Mouse (Mus musculus) retina, postnatal 7 days (tissue): ENCODE data around the gene Sec24a.
"Not testable (repeated sequence)": the region's sequence is repeated elsewhere in the genome, so short reads cannot be mapped to it uniquely, and the experiment has no call there.

Source experiments
- DNase-seq: peaks from one replicate; pipeline ENCODE4 v3.0.0-alpha.2; 2012; ENCODE audit warnings: low read depth, low spot score

Sec24a gene

DNA sequence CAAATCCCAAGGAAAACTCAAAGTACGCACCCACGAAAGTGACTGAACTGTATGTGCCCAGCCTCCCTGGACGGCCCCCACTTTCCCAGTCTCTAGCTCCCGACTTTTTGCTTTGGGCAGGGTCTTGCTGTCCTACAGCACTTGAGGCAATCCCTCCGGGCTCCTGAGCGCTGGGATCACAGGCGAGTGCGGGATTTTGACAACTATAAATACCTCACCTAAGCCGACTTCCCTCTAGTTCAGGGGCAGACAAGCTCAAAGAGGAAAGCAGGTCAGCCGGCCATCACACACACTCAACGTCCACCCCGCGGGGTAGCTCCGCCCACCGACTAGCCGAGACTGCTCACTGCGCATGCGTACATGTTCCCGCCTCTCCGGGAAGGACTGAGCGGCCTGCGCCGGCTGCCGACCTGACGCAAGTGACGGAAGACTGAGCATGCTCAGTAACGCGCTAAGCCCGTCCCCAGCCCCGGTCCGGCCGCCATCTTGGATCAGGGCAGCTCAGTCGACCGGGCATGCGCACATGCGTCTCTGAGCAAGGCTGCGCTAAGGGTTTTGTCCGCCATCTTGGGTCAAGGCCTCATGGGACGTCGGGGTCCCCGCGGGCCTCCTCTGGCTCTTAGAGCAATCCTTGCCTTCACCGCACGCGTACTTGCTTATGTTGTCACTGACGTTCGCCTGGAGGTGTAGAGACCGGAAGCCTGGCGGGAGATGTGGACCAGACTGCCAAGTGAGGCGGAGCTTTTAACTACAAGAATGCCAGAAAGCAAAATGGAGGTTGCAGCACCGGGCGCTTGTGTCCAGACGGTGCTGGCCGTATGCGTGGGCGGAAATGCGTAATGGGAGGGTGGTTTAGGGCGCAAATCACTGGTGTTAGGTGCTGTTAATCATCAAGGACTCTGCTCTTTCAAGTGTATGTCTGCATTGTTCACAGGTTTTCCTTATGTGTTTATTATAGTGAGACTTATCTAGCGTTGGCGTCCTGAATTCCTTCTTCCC, 74.8 kb downstream of the Sec24a start, which contains the start of gene 0610009B22Rik:
Gene 0610009B22Rik (minus strand): TSS at position 545 of the 999 bp plus-strand sequence.
- peak; percentile 100 for DNase-seq

DNA sequence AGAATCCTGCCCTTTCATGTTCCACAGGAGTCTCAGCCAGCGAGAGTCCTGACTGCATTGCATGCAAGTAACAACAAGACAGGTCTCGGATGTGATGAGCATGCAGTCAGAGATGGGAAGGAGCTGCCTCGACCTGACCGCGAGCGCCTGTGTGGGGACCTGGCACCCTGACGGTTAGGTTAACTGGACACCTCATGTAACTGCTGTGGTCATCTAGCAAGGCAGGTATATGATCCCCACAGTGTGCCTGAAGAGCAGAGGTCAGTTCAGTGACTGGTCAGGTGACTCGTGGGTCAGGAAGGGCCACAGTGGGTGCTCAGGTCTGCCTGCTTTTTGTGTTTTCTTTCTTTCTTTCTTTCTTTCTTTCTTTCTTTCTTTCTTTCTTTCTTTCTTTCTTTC, 81.5 kb downstream of the Sec24a start:
- no peak for DNase-seq

DNA sequence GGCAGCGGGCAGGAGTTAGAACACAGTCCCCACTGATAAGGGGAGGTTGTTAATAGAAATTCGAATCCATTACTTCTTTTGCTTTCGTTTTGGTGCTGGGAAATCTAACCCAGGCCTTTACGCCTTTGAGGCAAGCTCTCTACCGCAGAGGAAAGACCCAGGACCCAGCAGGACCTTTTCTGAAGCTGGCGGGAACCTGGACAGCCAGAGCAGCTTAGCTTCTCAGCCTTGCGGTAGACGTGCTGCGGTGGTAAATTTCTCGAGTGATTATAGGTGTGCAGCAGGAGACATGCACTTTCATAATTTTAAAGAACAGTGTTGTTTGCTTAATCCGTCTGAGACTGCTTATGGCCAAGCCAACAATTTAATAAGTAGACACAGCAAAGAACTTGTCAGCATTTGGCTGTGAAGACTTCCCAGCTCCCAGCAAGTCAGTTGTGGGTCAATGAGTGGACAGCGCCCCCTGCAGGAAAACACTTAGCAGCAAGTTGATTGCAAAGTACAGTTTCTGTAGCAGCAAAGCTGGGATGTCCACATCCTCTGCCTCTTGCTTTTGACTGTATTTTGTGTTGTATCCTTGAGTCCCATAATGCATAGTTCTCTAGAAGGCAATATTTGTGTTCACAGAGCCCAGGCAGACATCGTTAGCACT, 82.0 kb downstream of the Sec24a start:
- peak; percentile 80 for DNase-seq

GRCm38 (mm10) chr11:51679466-51679865, 84.0 kb downstream of the Sec24a start:
- DNase-seq: no peak

GRCm38 (mm10) chr11:51677737-51678418, 85.6 kb downstream of the Sec24a start:
- no peak for DNase-seq

- DNase-seq: no peak
Observed at GRCm38 (mm10) chr11:51675386-51675785, 88.0 kb downstream of the Sec24a start.

GRCm38 (mm10) chr11:51673291-51673690, 90.1 kb downstream of the Sec24a start:
- no peak for DNase-seq

GRCm38 (mm10) chr11:51671376-51671775, 92.1 kb downstream of the Sec24a start:
- no peak for DNase-seq

- no peak for DNase-seq
Observed at GRCm38 (mm10) chr11:51670846-51671245, 92.6 kb downstream of the Sec24a start.

DNA sequence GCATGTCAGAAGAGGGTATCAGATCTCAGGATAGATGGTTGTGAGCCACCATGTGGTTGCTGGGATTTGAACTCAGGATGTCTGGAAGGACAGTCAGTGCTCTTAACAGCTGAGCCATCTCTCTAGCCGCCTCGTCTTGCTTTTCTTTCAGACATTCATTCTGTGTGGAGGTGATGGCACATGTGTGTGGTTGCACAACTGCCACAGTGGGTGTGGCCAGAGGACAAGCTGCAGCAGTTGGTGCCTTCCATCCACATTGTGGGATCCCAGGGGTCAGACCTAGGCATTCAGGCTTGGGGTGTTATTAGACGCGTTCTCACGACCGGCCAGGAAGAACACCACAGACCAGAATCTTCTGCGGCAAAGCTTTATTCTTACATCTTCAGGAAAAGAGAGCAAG, 98.7 kb downstream of the Sec24a start:
- DNase-seq: not testable (repeated sequence)

- DNase-seq: no peak
Observed at GRCm38 (mm10) chr11:51662632-51663031, 100.8 kb downstream of the Sec24a start.

DNA sequence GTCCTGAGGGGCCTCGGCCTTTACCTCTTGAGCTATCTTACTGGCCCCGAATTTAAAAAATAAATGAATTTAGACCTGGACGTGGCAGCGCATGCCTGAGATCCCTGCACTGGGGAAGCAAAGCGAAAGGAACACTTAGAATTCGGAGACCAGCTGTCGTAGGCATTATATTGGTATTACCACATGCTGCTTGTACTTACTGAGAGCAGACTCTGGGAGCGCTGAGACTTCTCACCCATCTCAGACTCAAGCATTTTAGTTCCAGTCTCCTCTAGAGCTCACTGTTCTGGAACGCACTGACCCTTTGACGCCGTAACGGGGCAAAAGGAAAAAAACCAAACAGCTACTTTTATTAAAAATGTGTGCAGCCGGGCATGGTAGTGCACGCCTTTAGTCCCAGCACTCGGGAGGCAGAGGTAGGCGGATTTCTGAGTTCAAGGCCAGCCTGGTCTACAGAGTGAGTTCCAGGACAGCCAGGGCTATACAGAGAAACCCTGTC, 101.5 kb downstream of the Sec24a start:
- no peak for DNase-seq

GRCm38 (mm10) chr11:51658705-51659104, 104.7 kb downstream of the Sec24a start:
- no peak for DNase-seq

GRCm38 (mm10) chr11:51658291-51658690, 105.1 kb downstream of the Sec24a start:
- DNase-seq: no peak

DNA sequence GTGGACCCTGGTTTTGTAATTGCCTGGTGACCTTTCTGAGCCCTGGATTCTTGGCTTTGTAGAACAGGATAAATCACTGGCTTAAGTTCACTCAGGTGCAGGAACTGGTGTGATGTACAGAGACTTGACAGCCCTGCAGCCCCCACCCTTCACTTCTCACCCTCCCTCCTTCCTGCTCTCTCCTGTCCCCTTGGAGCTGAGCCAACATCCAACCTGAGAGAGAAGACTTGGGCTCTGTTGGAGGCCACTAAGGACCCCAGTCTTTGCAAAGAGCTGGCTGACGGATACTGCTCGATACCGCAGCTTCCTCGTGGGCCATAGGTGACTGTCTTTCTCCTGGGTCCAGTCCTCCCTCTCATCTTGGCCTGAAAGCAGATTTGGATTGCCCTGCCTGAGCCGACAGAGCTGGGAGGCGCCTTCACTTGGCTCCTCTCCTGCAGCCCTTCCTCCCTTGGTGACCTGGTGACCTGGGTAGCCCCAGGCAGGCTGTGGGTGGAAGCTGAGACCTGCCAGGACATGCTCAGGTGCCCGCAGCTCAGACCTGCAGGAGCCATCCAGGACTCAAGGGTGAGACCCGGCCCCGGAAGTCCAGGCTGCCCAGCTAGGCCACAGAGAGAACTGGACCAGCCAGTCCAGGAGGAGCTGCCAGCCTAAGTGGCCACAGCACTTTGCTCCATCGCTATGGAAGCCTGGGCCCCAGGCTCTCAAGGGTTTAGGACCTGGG, 106.5 kb downstream of the Sec24a start:
- DNase-seq: no peak

DNA sequence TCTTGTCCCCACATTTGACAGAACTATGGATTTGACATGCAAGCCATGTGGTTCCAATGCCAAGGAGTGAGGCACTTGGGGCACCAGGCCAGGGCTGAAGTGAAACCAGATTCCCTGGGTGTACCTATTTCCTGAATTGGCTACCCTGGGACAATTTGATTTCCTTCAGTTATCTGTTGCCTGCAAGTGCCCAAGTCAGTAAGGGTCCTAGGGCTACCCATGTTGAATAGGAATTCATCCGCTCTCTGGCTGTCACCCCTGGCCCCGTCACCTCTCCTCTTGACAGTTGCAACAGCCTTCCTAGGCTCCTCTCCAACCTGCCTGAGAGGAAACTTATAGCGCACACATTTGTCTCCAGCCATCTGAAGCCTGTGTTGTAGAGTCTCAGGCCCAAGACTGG, 108.5 kb downstream of the Sec24a start:
- DNase-seq: no peak

DNA sequence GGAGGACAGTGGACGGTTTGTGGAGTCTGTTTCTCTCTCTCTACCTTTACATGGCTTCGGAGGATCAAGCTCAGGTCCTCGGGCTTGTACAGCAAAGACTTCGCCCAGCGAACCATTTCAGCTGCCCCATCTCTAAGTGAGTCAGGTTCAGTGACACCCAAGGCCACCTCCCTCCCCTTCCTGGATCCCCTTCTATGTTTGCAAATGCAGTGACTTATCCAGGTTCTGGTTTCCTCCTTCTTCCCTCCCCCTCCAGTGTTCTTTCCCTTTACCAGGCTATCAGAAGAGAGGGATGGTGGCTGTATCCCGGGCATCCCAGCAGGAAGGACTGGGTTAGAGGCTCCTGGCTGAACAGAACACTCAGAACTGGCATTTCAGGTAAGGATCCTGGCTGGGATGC, 109.7 kb downstream of the Sec24a start:
- DNase-seq: no peak

GRCm38 (mm10) chr11:51652889-51653418, 110.5 kb downstream of the Sec24a start:
- DNase-seq: no peak

GRCm38 (mm10) chr11:51650691-51651515, 112.5 kb downstream of the Sec24a start, which contains the start of the genes N4bp3 and D930048N14Rik:
N4bp3 (minus strand) TSS chr11:51650842.
D930048N14Rik (plus strand) TSS chr11:51650954.
- no peak for DNase-seq

- DNase-seq: no peak
Observed at GRCm38 (mm10) chr11:51650261-51650660, 113.2 kb downstream of the Sec24a start.
